Mouse (Mus musculus): ENCODE data around the gene Spink4. TPM values are rescaled to one million over a fixed set of nuclear protein-coding genes. Genes with fewer than 3 reads are reported as not detected.

Spink4 gene
- total RNA-seq (2014; rRNA removed) (not detected in 2 replicates), polyA plus RNA-seq (2015; fragmentation: Nextera tagmentation; extraction: Ambion mirVana) (not detected in 2 replicates)

GRCm38 (mm10) chr4:40919785-40920184 is at the start of gene Spink4:
Gene Spink4 (plus strand): TSS chr4:40920052.
- H3K27ac ChIP-seq (ENCODE audit: low read depth, low read length): no peak within 1 kb of the TSS
- no peak within 1 kb of the TSS for H3K4me2 ChIP-seq (ENCODE audit: low read depth, low read length, poor library complexity, severe bottlenecking)
- no peaks in the 10 kb centered on the region for H3K36me3 ChIP-seq (ENCODE audit: insufficient read depth, low read length)
- DNase-seq (ENCODE audit: low spot score): no peak
- no peaks in the 10 kb centered on the region for H3K4me1 ChIP-seq (ENCODE audit: insufficient read depth, low read length)
- no peaks in the 10 kb centered on the region for H3K9me3 ChIP-seq (ENCODE audit: low read length)
- no peak for TF ChIP-seq CTCF (IDR thresholded peaks at IDR 0.05)
- no peak for ATAC-seq (ENCODE audit: low FRiP score)
- no peak within 1 kb of the TSS for H3K9ac ChIP-seq (replicated peaks; ENCODE audit: low read length, poor library complexity, severe bottlenecking)
- WGBS: 65% methylated on average over 3 of the region's 3 CpGs
- no peaks in the 10 kb centered on the region for H3K27me3 ChIP-seq (ENCODE audit: insufficient read depth, low read length)
- H3K4me3 ChIP-seq (ENCODE audit: low read depth, low read length): no peak within 1 kb of the TSS

DNA sequence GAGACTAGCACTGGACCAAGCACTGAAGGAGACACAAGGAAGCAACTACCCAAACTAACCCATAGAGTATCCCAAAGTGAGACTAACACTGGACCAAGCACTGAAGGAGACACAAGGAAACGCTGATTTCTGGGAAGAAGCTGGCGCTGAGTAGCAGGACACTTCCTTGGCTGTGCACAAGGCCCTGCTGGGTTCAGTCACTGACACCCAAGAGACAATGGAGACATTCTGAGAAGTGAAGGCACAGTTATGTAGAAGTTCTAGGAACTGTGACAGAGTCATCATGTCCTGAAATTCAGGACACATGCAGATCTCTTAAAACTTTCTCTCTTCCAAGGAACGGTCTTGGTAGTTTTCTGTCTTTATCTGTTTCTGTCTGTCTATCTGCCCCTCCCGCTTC is 49.6 kb upstream of the Spink4 start:
- 93% methylated on average over 4 of the region's 4 CpGs for WGBS

DNA sequence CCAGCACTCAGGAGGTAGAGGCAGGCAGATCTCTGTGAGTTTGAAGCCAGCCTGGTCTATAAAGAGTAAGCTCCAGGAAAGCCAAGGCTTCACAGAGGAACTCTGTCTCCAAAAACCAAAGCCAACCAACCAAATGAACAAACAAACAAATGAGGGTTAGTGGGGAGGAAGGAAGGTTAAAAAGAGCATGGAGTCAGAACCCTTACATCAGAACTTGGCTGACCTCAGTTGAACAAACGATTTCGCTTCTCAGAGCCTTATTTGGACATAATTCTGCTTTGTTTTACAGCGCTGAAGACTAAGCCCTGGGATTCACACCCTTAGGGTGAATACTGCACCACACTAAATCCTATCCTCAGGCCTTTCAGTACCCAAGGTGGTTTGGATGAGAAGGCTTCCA is 47.7 kb upstream of the Spink4 start:
- no peak for TF ChIP-seq CTCF (IDR thresholded peaks at IDR 0.05)
- 97% methylated on average over 3 of the region's 3 CpGs for WGBS
- Histone ChIP-seq H3K4me3 (ENCODE audit: low read depth, low read length) (no peak overlapping the region), H3K27ac (ENCODE audit: low read depth, low read length) (no peak overlapping the region), H3K4me1 (ENCODE audit: insufficient read depth, low read length) (no peaks in the 10 kb centered on the region), H3K9ac (replicated peaks; ENCODE audit: low read length, poor library complexity, severe bottlenecking) (no peak overlapping the region), H3K4me2 (ENCODE audit: low read depth, low read length, poor library complexity, severe bottlenecking) (no peak overlapping the region), H3K27me3 (ENCODE audit: insufficient read depth, low read length) (no peaks in the 10 kb centered on the region), H3K9me3 (ENCODE audit: low read length) (no peaks in the 10 kb centered on the region), H3K36me3 (ENCODE audit: insufficient read depth, low read length) (no peaks in the 10 kb centered on the region)
- DNase-seq (ENCODE audit: low spot score) (no peak), ATAC-seq (ENCODE audit: low FRiP score) (no peak)

More for the DNA sequence above, 49.6 kb upstream of the Spink4 start:
- DNase-seq (ENCODE audit: low spot score): no peak
- Histone ChIP-seq H3K27me3 (ENCODE audit: insufficient read depth, low read length) (no peaks in the 10 kb centered on the region), H3K9ac (replicated peaks; ENCODE audit: low read length, poor library complexity, severe bottlenecking) (no peak overlapping the region), H3K4me2 (ENCODE audit: low read depth, low read length, poor library complexity, severe bottlenecking) (no peak overlapping the region), H3K4me1 (ENCODE audit: insufficient read depth, low read length) (no peaks in the 10 kb centered on the region), H3K9me3 (ENCODE audit: low read length) (no peaks in the 10 kb centered on the region), H3K27ac (ENCODE audit: low read depth, low read length) (no peak overlapping the region), H3K4me3 (ENCODE audit: low read depth, low read length) (no peak overlapping the region), H3K36me3 (ENCODE audit: insufficient read depth, low read length) (no peaks in the 10 kb centered on the region)
- no peak for ATAC-seq (ENCODE audit: low FRiP score)
- TF ChIP-seq CTCF (IDR thresholded peaks at IDR 0.05): no peak

GRCm38 (mm10) chr4:40873320-40873719 is 46.5 kb upstream of the Spink4 start:
- no peak for DNase-seq (ENCODE audit: low spot score)
- Histone ChIP-seq H3K4me1 (ENCODE audit: insufficient read depth, low read length) (no peaks in the 10 kb centered on the region), H3K4me2 (ENCODE audit: low read depth, low read length, poor library complexity, severe bottlenecking) (no peak overlapping the region), H3K27ac (ENCODE audit: low read depth, low read length) (no peak overlapping the region), H3K27me3 (ENCODE audit: insufficient read depth, low read length) (no peaks in the 10 kb centered on the region), H3K4me3 (ENCODE audit: low read depth, low read length) (no peak overlapping the region), H3K36me3 (ENCODE audit: insufficient read depth, low read length) (no peaks in the 10 kb centered on the region), H3K9ac (replicated peaks; ENCODE audit: low read length, poor library complexity, severe bottlenecking) (no peak overlapping the region), H3K9me3 (ENCODE audit: low read length) (no peaks in the 10 kb centered on the region)
- no peak for ATAC-seq (ENCODE audit: low FRiP score)
- WGBS: 70% methylated on average over 2 of the region's 2 CpGs
- TF ChIP-seq CTCF (IDR thresholded peaks at IDR 0.05): no peak

GRCm38 (mm10) chr4:40874151-40874600 is 45.7 kb upstream of the Spink4 start:
- WGBS: 46% methylated on average over 6 of the region's 6 CpGs
- Histone ChIP-seq H3K4me3 (ENCODE audit: low read depth, low read length) (no peak overlapping the region), H3K9ac (replicated peaks; ENCODE audit: low read length, poor library complexity, severe bottlenecking) (no peak overlapping the region), H3K4me2 (ENCODE audit: low read depth, low read length, poor library complexity, severe bottlenecking) (no peak overlapping the region), H3K4me1 (ENCODE audit: insufficient read depth, low read length) (no peaks in the 10 kb centered on the region), H3K27ac (ENCODE audit: low read depth, low read length) (peak overlapping the region; percentile 32; the same call in 1 of the 2 replicates), H3K27me3 (ENCODE audit: insufficient read depth, low read length) (no peaks in the 10 kb centered on the region), H3K9me3 (ENCODE audit: low read length) (no peaks in the 10 kb centered on the region), H3K36me3 (ENCODE audit: insufficient read depth, low read length) (no peaks in the 10 kb centered on the region)
- TF ChIP-seq CTCF (IDR thresholded peaks at IDR 0.05): no peak
- ATAC-seq (ENCODE audit: low FRiP score) (peak; percentile 45; the same call in 1 of the 2 replicates), DNase-seq (ENCODE audit: low spot score) (peak; percentile 65)

- WGBS: 83% methylated on average over 5 of the region's 5 CpGs
- no peak overlapping the region for H3K9ac ChIP-seq (replicated peaks; ENCODE audit: low read length, poor library complexity, severe bottlenecking)
- H3K27me3 ChIP-seq (ENCODE audit: insufficient read depth, low read length): no peaks in the 10 kb centered on the region
- ATAC-seq (ENCODE audit: low FRiP score) (no peak), DNase-seq (ENCODE audit: low spot score) (no peak)
- H3K27ac ChIP-seq (ENCODE audit: low read depth, low read length): no peak overlapping the region
- no peaks in the 10 kb centered on the region for H3K4me1 ChIP-seq (ENCODE audit: insufficient read depth, low read length)
- H3K4me3 ChIP-seq (ENCODE audit: low read depth, low read length): no peak overlapping the region
- H3K9me3 ChIP-seq (ENCODE audit: low read length): no peaks in the 10 kb centered on the region
- no peaks in the 10 kb centered on the region for H3K36me3 ChIP-seq (ENCODE audit: insufficient read depth, low read length)
- H3K4me2 ChIP-seq (ENCODE audit: low read depth, low read length, poor library complexity, severe bottlenecking): no peak overlapping the region
- no peak for TF ChIP-seq CTCF (IDR thresholded peaks at IDR 0.05)
These were observed 44.9 kb upstream of the Spink4 start for GRCm38 (mm10) chr4:40874794-40875552.
